Mouse (Mus musculus) limb, embryonic 12.5 days (tissue): ENCODE data around the gene Nectin2. TPM values are rescaled to one million over a fixed set of nuclear protein-coding genes. Genes with fewer than 3 reads are reported as not detected.
"Not testable (repeated sequence)": the region's sequence is repeated elsewhere in the genome, so short reads cannot be mapped to it uniquely, and the experiment has no call there.

ENCODE experiments used
- ATAC-seq: fragments of 200-750 bp; cut with Nextera tagmentation; 2 replicates; pipeline ENCODE4 v1.8.0; 2017; ENCODE audit warnings: low read depth, moderate TSS enrichment; ENCODE audit not compliant: insufficient number of reproducible peaks, insufficient read depth, low FRiP score, low TSS enrichment
- H3K27ac ChIP-seq: fragments of 300-500 bp; sonication (generic); 2 replicates; pipeline ENCODE4 v1.5.1; 2016; ENCODE audit warnings: mild to moderate bottlenecking, moderate library complexity
- H3K27me3 ChIP-seq: fragments of 300-500 bp; sonication (generic); 2 replicates; pipeline ENCODE4 v1.6.1; 2016; ENCODE audit warnings: mild to moderate bottlenecking, moderate library complexity
- H3K36me3 ChIP-seq: fragments of 300-500 bp; sonication (generic); 2 replicates; pipeline ENCODE4 v1.6.1; 2016; ENCODE audit warnings: mild to moderate bottlenecking, moderate library complexity
- H3K4me1 ChIP-seq: fragments of 300-500 bp; sonication (generic); replicated peaks from 2 replicates; pipeline ENCODE4 v1.6.1; 2016
- H3K4me2 ChIP-seq: fragments of 300-500 bp; sonication (generic); 2 replicates; pipeline ENCODE4 v1.6.1; 2016; ENCODE audit warnings: mild to moderate bottlenecking, moderate library complexity
- H3K4me3 ChIP-seq: fragments of 300-500 bp; sonication (generic); replicated peaks from 2 replicates; pipeline ENCODE4 v1.5.1; 2016; ENCODE audit warnings: mild to moderate bottlenecking
- H3K9ac ChIP-seq: fragments of 300-500 bp; sonication (generic); replicated peaks from 2 replicates; pipeline ENCODE4 v1.6.1; 2016; ENCODE audit warnings: mild to moderate bottlenecking, moderate library complexity
- H3K9me3 ChIP-seq: fragments of 300-500 bp; sonication (generic); 2 replicates; pipeline ENCODE4 v1.6.1; 2016; ENCODE audit warnings: mild to moderate bottlenecking, moderate library complexity
- WGBS: fragments of 180-500 bp; shearing (Covaris S2); methylation state at CpG from one replicate; pipeline ENCODE4 v1.1.7; 2016; 5-methylcytosine and 5-hydroxymethylcytosine counted together
- polyA plus RNA-seq: library from polyadenylated mRNA; unstranded; fragments of >200 nt; fragmentation: Nextera tagmentation; extraction: Ambion mirVana; gene quantifications from 2 replicates; pipeline ENCODE4 v1.2.1, GENCODE M21; 2016

Nectin2 gene
- polyA plus RNA-seq, result 65.0 and 74.9 TPM in 2 replicates

- H3K27ac ChIP-seq, result peak within 1 kb of the TSS; percentile 88
- no peaks in the 10 kb centered on the region for H3K9me3 ChIP-seq
- peak; percentile 57 for ATAC-seq
- peak within 1 kb of the TSS; percentile 85; the same call in 1 of the 2 replicates for H3K9ac ChIP-seq
- 17% methylated on average over 19 of the region's 19 CpGs for WGBS
- H3K36me3 ChIP-seq, result 0 out of 2 replicates have a peak, but pooled peaks cover 2% of the 10 kb centered on the region
- no peaks in the 10 kb centered on the region for H3K27me3 ChIP-seq
- H3K4me3 ChIP-seq, result peak within 1 kb of the TSS; percentile 79
- H3K4me2 ChIP-seq, result peak within 1 kb of the TSS; percentile 80
- H3K4me1 ChIP-seq, result peaks cover 38% of the 10 kb centered on the region
These were observed at the start of gene Nectin2 for GRCm38 (mm10) chr7:19750217-19751069. Nectin2 (minus strand) TSS chr7:19750483.

GRCm38 (mm10) chr7:19796697-19797588 is 46.7 kb upstream of the Nectin2 start, which contains the start of gene Cblc:
Cblc (minus strand) TSS chr7:19796809.
- Histone ChIP-seq H3K27ac (no peak within 1 kb of the TSS), H3K4me2 (peak within 1 kb of the TSS; percentile 42), H3K27me3 (peaks cover 52% of the 10 kb centered on the region), H3K4me1 (0 out of 2 replicates have a peak, but pooled peaks cover 3% of the 10 kb centered on the region), H3K4me3 (peak within 1 kb of the TSS; percentile 24), H3K9ac (no peak within 1 kb of the TSS; the same call in 1 of the 2 replicates), H3K36me3 (no peaks in the 10 kb centered on the region), H3K9me3 (no peaks in the 10 kb centered on the region)
- ATAC-seq, result peak; percentile 56; the same call in 1 of the 2 replicates
- 2% methylated on average over 32 of the region's 32 CpGs for WGBS

- Histone ChIP-seq H3K4me1 (0 out of 2 replicates have a peak, but pooled peaks cover 3% of the 10 kb centered on the region), H3K9ac (no peak overlapping the region; the same call in 1 of the 2 replicates), H3K9me3 (no peaks in the 10 kb centered on the region), H3K36me3 (no peaks in the 10 kb centered on the region), H3K27me3 (peaks cover 49% of the 10 kb centered on the region), H3K27ac (no peak overlapping the region), H3K4me2 (peak overlapping the region; percentile 42), H3K4me3 (peak overlapping the region; percentile 24)
- WGBS, result 10% methylated on average over 18 of the region's 18 CpGs
- ATAC-seq, result no peak
These were observed 46.0 kb upstream of the Nectin2 start for GRCm38 (mm10) chr7:19796254-19796653.

GRCm38 (mm10) chr7:19795236-19795635 is 45.0 kb upstream of the Nectin2 start:
- Histone ChIP-seq H3K27ac (no peak overlapping the region), H3K9me3 (no peaks in the 10 kb centered on the region), H3K4me3 (no peak overlapping the region), H3K27me3 (peaks cover 56% of the 10 kb centered on the region), H3K36me3 (no peaks in the 10 kb centered on the region), H3K9ac (no peak overlapping the region), H3K4me2 (no peak overlapping the region), H3K4me1 (0 out of 2 replicates have a peak, but pooled peaks cover 3% of the 10 kb centered on the region)
- 67% methylated on average over 2 of the region's 2 CpGs for WGBS
- no peak for ATAC-seq

GRCm38 (mm10) chr7:19792701-19793630 is 42.7 kb upstream of the Nectin2 start:
- H3K4me3 ChIP-seq, result no peak overlapping the region
- no peaks in the 10 kb centered on the region for H3K9me3 ChIP-seq
- H3K9ac ChIP-seq, result no peak overlapping the region
- WGBS, result 85% methylated on average over 19 of the region's 19 CpGs
- ATAC-seq, result no peak
- peaks cover 63% of the 10 kb centered on the region for H3K27me3 ChIP-seq
- H3K36me3 ChIP-seq, result no peaks in the 10 kb centered on the region
- H3K27ac ChIP-seq, result no peak overlapping the region
- no peak overlapping the region for H3K4me2 ChIP-seq
- 0 out of 2 replicates have a peak, but pooled peaks cover 3% of the 10 kb centered on the region for H3K4me1 ChIP-seq

GRCm38 (mm10) chr7:19791504-19791903 is 41.2 kb upstream of the Nectin2 start:
- H3K36me3 ChIP-seq, ATAC-seq: not testable (repeated sequence)

GRCm38 (mm10) chr7:19789904-19790347 is 39.6 kb upstream of the Nectin2 start:
- Histone ChIP-seq H3K27me3 (peaks cover 38% of the 10 kb centered on the region), H3K9ac (peak overlapping the region; percentile 48), H3K27ac (no peak overlapping the region), H3K36me3 (no peaks in the 10 kb centered on the region), H3K4me3 (peak overlapping the region; percentile 32), H3K9me3 (no peaks in the 10 kb centered on the region), H3K4me1 (no peaks in the 10 kb centered on the region; the same call in 1 of the 2 replicates), H3K4me2 (peak overlapping the region; percentile 66)
- WGBS, result 2% methylated on average over 19 of the region's 19 CpGs
- ATAC-seq, result no peak

More at GRCm38 (mm10) chr7:19791504-19791903, 41.2 kb upstream of the Nectin2 start:
- WGBS, result 77% methylated on average over 2 of the region's 2 CpGs
- H3K9ac ChIP-seq, H3K4me2 ChIP-seq, H3K4me1 ChIP-seq, H3K9me3 ChIP-seq, H3K27ac ChIP-seq, H3K4me3 ChIP-seq: not testable (repeated sequence)
- H3K27me3 ChIP-seq, result peaks cover 48% of the 10 kb centered on the region

GRCm38 (mm10) chr7:19785874-19786458 is 35.7 kb upstream of the Nectin2 start:
- Histone ChIP-seq H3K4me1 (no peaks in the 10 kb centered on the region; the same call in 1 of the 2 replicates), H3K4me2 (no peak overlapping the region), H3K4me3 (no peak overlapping the region), H3K36me3 (no peaks in the 10 kb centered on the region), H3K9ac (no peak overlapping the region), H3K27me3 (peaks cover 23% of the 10 kb centered on the region), H3K9me3 (no peaks in the 10 kb centered on the region), H3K27ac (no peak overlapping the region)
- ATAC-seq, result no peak
- 40% methylated on average over 12 of the region's 12 CpGs for WGBS

GRCm38 (mm10) chr7:19784764-19785535 is 34.7 kb upstream of the Nectin2 start:
- ATAC-seq, result no peak
- no peaks in the 10 kb centered on the region; the same call in 1 of the 2 replicates for H3K4me1 ChIP-seq
- no peak overlapping the region for H3K27ac ChIP-seq
- no peak overlapping the region for H3K4me2 ChIP-seq
- H3K4me3 ChIP-seq, result no peak overlapping the region
- H3K36me3 ChIP-seq, result no peaks in the 10 kb centered on the region
- no peak overlapping the region for H3K9ac ChIP-seq
- 22% methylated on average over 11 of the region's 11 CpGs for WGBS
- peaks cover 15% of the 10 kb centered on the region for H3K27me3 ChIP-seq
- H3K9me3 ChIP-seq, result 0 out of 2 replicates have a peak, but pooled peaks cover 1% of the 10 kb centered on the region
